Mouse (Mus musculus) CH12.LX (cell line): ENCODE results near the gene Dcbld1.
"Not testable (repeated sequence)": the region's sequence is repeated elsewhere in the genome, so short reads cannot be mapped to it uniquely, and the experiment has no call there.

Experiments used
- CHD2 ChIP-seq: IDR thresholded peaks from 2 replicates; pipeline ENCODE4 v1.6.1; 2011; ENCODE audit warnings: low read length, improper control_type of control experiment
- EP300 ChIP-seq: IDR thresholded peaks from 2 replicates; pipeline ENCODE4 v1.6.1; 2011; ENCODE audit warnings: low read length, improper control_type of control experiment
- POLR2A ChIP-seq: IDR thresholded peaks from 2 replicates; pipeline ENCODE4 v1.6.1; 2011; ENCODE audit warnings: low read depth, mild to moderate bottlenecking, improper control_type of control experiment, low read length
- TBP ChIP-seq: conservative IDR thresholded peaks from 2 replicates; pipeline ENCODE4 v1.6.1; 2011; ENCODE audit warnings: low read depth, low read length, improper control_type of control experiment
- USF1 ChIP-seq: IDR thresholded peaks from 2 replicates; pipeline ENCODE4 v1.6.1; 2014; ENCODE audit warnings: low read depth, mild to moderate bottlenecking, inconsistent platforms, low read length, improper control_type of control experiment

- TF ChIP-seq POLR2A, EP300, CHD2, USF1, TBP: not testable (repeated sequence)
These were observed 44.1 kb downstream of the Dcbld1 start for GRCm38 (mm10) chr10:52277564-52277963.
